Mouse (Mus musculus) testis, adult 2 months (tissue): ENCODE results near the gene Fsd1l. TPM values are rescaled to one million over a fixed set of nuclear protein-coding genes. Genes with fewer than 3 reads are reported as not detected.

Experiments used
- H3K27ac ChIP-seq: fragments of 200-500 bp; 2 replicates; pipeline ENCODE4 v1.5.1; 2012; ENCODE audit warnings: low read depth, low read length; ENCODE audit not compliant: control insufficient read depth, insufficient read depth
- H3K27me3 ChIP-seq: fragments of 200-500 bp; 2 replicates; pipeline ENCODE4 v1.6.1; 2012; ENCODE audit warnings: mild to moderate bottlenecking, low read length, moderate library complexity; ENCODE audit not compliant: control insufficient read depth, insufficient read depth
- H3K36me3 ChIP-seq: fragments of 200-500 bp; 2 replicates; pipeline ENCODE4 v1.6.1; 2012; ENCODE audit warnings: mild to moderate bottlenecking, low read length; ENCODE audit not compliant: control insufficient read depth, insufficient read depth
- H3K4me1 ChIP-seq: fragments of 200-500 bp; 2 replicates; pipeline ENCODE4 v1.6.1; 2012; ENCODE audit warnings: low read length; ENCODE audit not compliant: control insufficient read depth, insufficient read depth
- H3K4me3 ChIP-seq: fragments of 200-500 bp; 2 replicates; pipeline ENCODE4 v1.5.1; 2012; ENCODE audit warnings: low read depth, mild to moderate bottlenecking, low read length, moderate library complexity, mixed read lengths; ENCODE audit not compliant: control insufficient read depth
- CTCF ChIP-seq: fragments of 200-500 bp; IDR thresholded peaks from 2 replicates; pipeline ENCODE4 v1.5.1; 2012; ENCODE audit warnings: low read depth, mild to moderate bottlenecking, inconsistent platforms, low read length, moderate library complexity; ENCODE audit not compliant: control insufficient read depth, insufficient read depth, insufficient replicate concordance
- POLR2A ChIP-seq: fragments of 200-500 bp; IDR thresholded peaks from 2 replicates; pipeline ENCODE4 v1.6.1; 2012; ENCODE audit warnings: low read depth, mild to moderate bottlenecking, inconsistent platforms, low read length, moderate library complexity; ENCODE audit not compliant: control insufficient read depth
- polyA plus RNA-seq: library from polyadenylated mRNA; depleted of rRNA; stranded (reverse); fragments of >200 nt; gene quantifications from 2 replicates; pipeline ENCODE4 v1.2.3, GENCODE M21; 2012; rRNA removed

Gene Fsd1l
- polyA plus RNA-seq, 1 experiment, result 2.5 TPM

GRCm38 (mm10) chr4:53750391-53751120 lies 119.3 kb downstream of the Fsd1l start:
- Histone ChIP-seq H3K27me3 (no peaks in the 10 kb centered on the region), H3K4me3 (no peak overlapping the region), H3K4me1 (no peaks in the 10 kb centered on the region), H3K36me3 (no peaks in the 10 kb centered on the region; the same call in 1 of the 2 replicates), H3K27ac (no peak overlapping the region)
- TF ChIP-seq POLR2A (no peak), CTCF (no peak)

Other genes starting within 250 kb of the Fsd1l start
- 3.1 and 3.3 TPM in 2 replicates for gene Slc44a1, start 191.1 kb upstream of the Fsd1l start, polyA plus RNA-seq
- gene Fktn, start 82.5 kb downstream of the Fsd1l start, polyA plus RNA-seq, result 13.4 and 17.7 TPM in 2 replicates
- gene Tal2, start 148.2 kb downstream of the Fsd1l start, polyA plus RNA-seq, result 0.40 and 0.63 TPM in 2 replicates
- 11.9 and 12.0 TPM in 2 replicates for gene Tmem38b, start 194.6 kb downstream of the Fsd1l start, polyA plus RNA-seq